Mouse (Mus musculus) cortical plate, adult 2 months (tissue): Measurements from ENCODE around the gene Slc22a23.

Experiments
- CTCF ChIP-seq: fragments of 200-500 bp; IDR thresholded peaks from 2 replicates; pipeline ENCODE4 v1.5.1; 2011; ENCODE audit warnings: mild to moderate bottlenecking, control low read depth, low read length; ENCODE audit not compliant: insufficient read depth; ENCODE audit errors: extremely low read depth
- POLR2A ChIP-seq: fragments of 200-500 bp; IDR thresholded peaks from 2 replicates; pipeline ENCODE4 v1.6.1; 2011; ENCODE audit warnings: mild to moderate bottlenecking, low read length, control low read depth; ENCODE audit not compliant: insufficient read depth; ENCODE audit errors: extremely low read depth

DNA sequence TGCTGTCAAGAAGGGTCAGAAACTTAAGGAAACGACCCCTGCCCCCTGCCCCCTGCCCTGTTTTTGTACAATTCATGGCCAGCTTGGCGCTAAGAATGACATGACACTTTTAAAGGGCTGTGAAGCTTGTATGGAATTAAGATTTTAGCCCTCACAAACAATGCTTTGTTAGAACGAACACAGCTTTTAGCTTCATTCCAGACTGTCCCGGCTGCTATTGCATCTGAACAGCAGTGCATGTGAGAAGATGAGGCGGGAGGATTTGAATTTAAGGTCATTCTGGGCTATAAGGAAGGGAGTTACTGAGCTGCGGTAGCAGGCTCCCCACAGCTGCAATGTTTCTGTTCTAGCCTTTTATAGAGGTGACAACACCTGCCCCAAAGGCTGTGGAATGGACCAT lies 96.9 kb downstream of the Slc22a23 start:
- TF ChIP-seq CTCF (no peak), POLR2A (no peak)
